Mouse (Mus musculus) heart, embryonic 14.5 days (tissue): ENCODE measurements around the gene Pde4b. TPM values are rescaled to one million over a fixed set of nuclear protein-coding genes. Genes with fewer than 3 reads are reported as not detected.
A peak's percentile ranks its signal among the peaks of the same experiment; 100 is the strongest.

Source experiments
- ATAC-seq: fragments of 200-750 bp; cut with Nextera tagmentation; 2 replicates; pipeline ENCODE4 v1.8.0; 2017; ENCODE audit warnings: low read depth, moderate TSS enrichment; ENCODE audit not compliant: insufficient number of reproducible peaks, insufficient read depth, low FRiP score
- H3K27ac ChIP-seq, 2 experiments: fragments of 200-500 bp in 1 of 2; fragments of 300-500 bp in 1 of 2; sonication (generic) in 1 of 2; replicated peaks in 1 of 2; 2 replicates each; pipeline ENCODE4 v1.5.1; 2012 to 2014; ENCODE audit warnings: low read depth in 2 of 2, low read length in 2 of 2, control low read depth in 1 of 2, mild to moderate bottlenecking in 1 of 2, mixed read lengths in 1 of 2; ENCODE audit not compliant: control insufficient read depth in 1 of 2, insufficient read depth in 1 of 2
- H3K27me3 ChIP-seq: fragments of 300-500 bp; sonication (generic); 2 replicates; pipeline ENCODE4 v1.6.1; 2014; ENCODE audit warnings: mild to moderate bottlenecking, low read length, control low read depth; ENCODE audit not compliant: control insufficient read depth, insufficient read depth
- H3K36me3 ChIP-seq: fragments of 300-500 bp; sonication (generic); 2 replicates; pipeline ENCODE4 v1.6.1; 2014; ENCODE audit warnings: mild to moderate bottlenecking, control low read depth, low read length, mixed read lengths; ENCODE audit not compliant: control insufficient read depth, insufficient read depth
- H3K4me1 ChIP-seq, 2 experiments: fragments of 200-500 bp in 1 of 2; fragments of 300-500 bp in 1 of 2; sonication (generic) in 1 of 2; 2 replicates each; pipeline ENCODE4 v1.6.1; 2012 to 2014; ENCODE audit warnings: low read length in 2 of 2, control low read depth in 1 of 2, mixed read lengths in 1 of 2; ENCODE audit not compliant: control insufficient read depth in 2 of 2, insufficient read depth in 2 of 2
- H3K4me2 ChIP-seq: fragments of 300-500 bp; sonication (generic); 2 replicates; pipeline ENCODE4 v1.6.1; 2014; ENCODE audit warnings: mild to moderate bottlenecking, low read length
- H3K4me3 ChIP-seq, 2 experiments: fragments of 200-500 bp in 1 of 2; fragments of 300-500 bp in 1 of 2; sonication (generic) in 1 of 2; 2 replicates each; pipeline ENCODE4 v1.5.1; 2012 to 2014; ENCODE audit warnings: low read length in 2 of 2, mild to moderate bottlenecking in 2 of 2, control low read depth in 1 of 2, low read depth in 1 of 2, moderate library complexity in 1 of 2; ENCODE audit not compliant: control insufficient read depth in 1 of 2, insufficient read depth in 1 of 2
- H3K9ac ChIP-seq: fragments of 300-500 bp; sonication (generic); 2 replicates; pipeline ENCODE4 v1.6.1; 2014; ENCODE audit warnings: mild to moderate bottlenecking, low read length
- H3K9me3 ChIP-seq: fragments of 300-500 bp; sonication (generic); 2 replicates; pipeline ENCODE4 v1.6.1; 2016; ENCODE audit warnings: low read length, control low read depth; ENCODE audit not compliant: control insufficient read depth
- WGBS: fragments of 180-500 bp; shearing (Covaris S2); extraction: QIAGEN DNeasy Blood & Tissue Kit; methylation state at CpG from one replicate; pipeline ENCODE4 v1.1.7; 2014; 5-methylcytosine and 5-hydroxymethylcytosine counted together
- polyA plus RNA-seq: library from polyadenylated mRNA; unstranded; fragments of >200 nt; fragmentation: Nextera tagmentation; extraction: Ambion mirVana; gene quantifications from 2 replicates; pipeline ENCODE4 v1.2.1, GENCODE M21; 2014

Gene Pde4b
- polyA plus RNA-seq, 1 experiment from 2014 or later = 30.5 TPM

GRCm38 (mm10) chr4:102566421-102566820 is 479.1 kb downstream of the Pde4b start:
- Histone ChIP-seq H3K9me3 (no peaks in the 10 kb centered on the region), H3K27me3 (no peaks in the 10 kb centered on the region), H3K27ac (no peak overlapping the region), H3K9ac (no peak overlapping the region), H3K4me3 (no peak overlapping the region), H3K36me3 (no peaks in the 10 kb centered on the region), H3K4me2 (no peak overlapping the region), H3K4me1 (peaks cover 21 to 37% of the 10 kb centered on the region in 2 experiments)
- no peak for ATAC-seq
- 44% methylated on average over 1 of the region's 1 CpGs for WGBS

- Histone ChIP-seq H3K27me3 (no peaks in the 10 kb centered on the region), H3K36me3 (no peaks in the 10 kb centered on the region), H3K4me3 (no peak overlapping the region), H3K9me3 (no peaks in the 10 kb centered on the region), H3K27ac (peak overlapping the region in 1 of 2 experiments; percentile 76; a peak in 2 of 4 replicates), H3K4me2 (no peak overlapping the region), H3K9ac (no peak overlapping the region), H3K4me1 (peaks cover 21 to 37% of the 10 kb centered on the region in 2 experiments)
- ATAC-seq = no peak
- WGBS = 44% methylated on average over 2 of the region's 2 CpGs
Observed at GRCm38 (mm10) chr4:102567111-102567510, 479.8 kb downstream of the Pde4b start.

GRCm38 (mm10) chr4:102567676-102568254 is 480.4 kb downstream of the Pde4b start:
- H3K9ac ChIP-seq = no peak overlapping the region
- H3K4me1 ChIP-seq = peaks cover 21 to 37% of the 10 kb centered on the region in 2 experiments
- no peak for ATAC-seq
- no peaks in the 10 kb centered on the region for H3K36me3 ChIP-seq
- 4% methylated on average over 4 of the region's 4 CpGs for WGBS
- H3K4me2 ChIP-seq = peak overlapping the region; percentile 82; the same call in 1 of the 2 replicates
- no peaks in the 10 kb centered on the region for H3K27me3 ChIP-seq
- H3K4me3 ChIP-seq = no peak overlapping the region
- H3K27ac ChIP-seq = peak overlapping the region; percentile 76 to 79
- no peaks in the 10 kb centered on the region for H3K9me3 ChIP-seq

DNA sequence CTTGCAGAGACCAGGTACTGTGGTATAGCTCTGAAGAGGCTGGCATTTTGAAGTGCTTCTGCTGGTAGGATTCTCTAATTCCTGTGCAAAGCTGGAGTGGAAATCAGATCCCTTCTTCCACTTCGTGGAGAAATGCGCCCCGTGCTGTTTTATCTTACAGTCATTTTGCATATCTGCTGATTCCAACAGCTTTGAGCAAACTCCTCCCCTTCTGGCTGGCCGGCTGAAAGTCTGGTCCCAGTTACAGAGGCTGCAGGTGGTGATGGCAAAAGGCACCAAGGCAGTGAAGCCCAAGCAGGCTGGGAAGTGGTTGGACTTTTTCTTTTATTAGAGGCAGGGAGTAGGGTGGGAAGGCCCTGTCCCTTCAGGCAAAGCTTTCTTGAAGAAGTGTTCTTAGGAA is 481.2 kb downstream of the Pde4b start:
- ATAC-seq = no peak
- Histone ChIP-seq H3K36me3 (no peaks in the 10 kb centered on the region), H3K4me1 (peaks cover 21 to 37% of the 10 kb centered on the region in 2 experiments), H3K9ac (peak overlapping the region; percentile 49), H3K27me3 (no peaks in the 10 kb centered on the region), H3K4me2 (peak overlapping the region; percentile 82), H3K4me3 (peak overlapping the region in 1 of 2 experiments; percentile 3; a peak in 1 of 4 replicates), H3K9me3 (no peaks in the 10 kb centered on the region), H3K27ac (peak overlapping the region; percentile 76 to 77)
- WGBS = 2% methylated on average over 4 of the region's 4 CpGs

DNA sequence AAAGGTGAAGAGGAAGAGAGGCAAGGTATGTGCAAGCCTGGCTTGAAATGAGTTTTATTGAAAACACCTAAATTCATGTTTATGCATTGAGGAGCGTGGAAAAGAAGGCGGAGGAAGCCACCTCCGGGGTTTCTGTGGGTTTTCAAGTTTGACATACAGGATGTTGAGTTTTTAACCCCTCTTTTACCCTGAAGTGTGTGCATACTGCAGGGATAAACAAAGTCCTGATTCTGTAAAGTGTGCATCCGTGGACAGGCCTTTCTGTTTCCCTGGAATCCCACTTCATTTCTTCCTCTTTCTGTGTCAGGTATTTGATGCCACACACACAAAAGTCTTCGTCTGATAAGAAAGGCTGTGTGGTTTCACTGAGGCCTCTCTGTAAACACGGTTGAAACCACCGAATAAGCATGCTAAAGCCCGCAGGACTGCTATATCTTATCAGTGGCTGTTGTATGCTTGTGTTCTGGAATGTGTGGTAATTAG is 481.8 kb downstream of the Pde4b start:
- Histone ChIP-seq H3K36me3 (no peaks in the 10 kb centered on the region), H3K27ac (peak overlapping the region; percentile 76 to 77), H3K9me3 (no peaks in the 10 kb centered on the region), H3K4me1 (peaks cover 24 to 43% of the 10 kb centered on the region in 2 experiments), H3K4me3 (peak overlapping the region in 1 of 2 experiments; percentile 3; a peak in 2 of 4 replicates), H3K4me2 (peak overlapping the region; percentile 82), H3K27me3 (no peaks in the 10 kb centered on the region), H3K9ac (peak overlapping the region; percentile 49)
- ATAC-seq = no peak
- WGBS = 3% methylated on average over 8 of the region's 8 CpGs

DNA sequence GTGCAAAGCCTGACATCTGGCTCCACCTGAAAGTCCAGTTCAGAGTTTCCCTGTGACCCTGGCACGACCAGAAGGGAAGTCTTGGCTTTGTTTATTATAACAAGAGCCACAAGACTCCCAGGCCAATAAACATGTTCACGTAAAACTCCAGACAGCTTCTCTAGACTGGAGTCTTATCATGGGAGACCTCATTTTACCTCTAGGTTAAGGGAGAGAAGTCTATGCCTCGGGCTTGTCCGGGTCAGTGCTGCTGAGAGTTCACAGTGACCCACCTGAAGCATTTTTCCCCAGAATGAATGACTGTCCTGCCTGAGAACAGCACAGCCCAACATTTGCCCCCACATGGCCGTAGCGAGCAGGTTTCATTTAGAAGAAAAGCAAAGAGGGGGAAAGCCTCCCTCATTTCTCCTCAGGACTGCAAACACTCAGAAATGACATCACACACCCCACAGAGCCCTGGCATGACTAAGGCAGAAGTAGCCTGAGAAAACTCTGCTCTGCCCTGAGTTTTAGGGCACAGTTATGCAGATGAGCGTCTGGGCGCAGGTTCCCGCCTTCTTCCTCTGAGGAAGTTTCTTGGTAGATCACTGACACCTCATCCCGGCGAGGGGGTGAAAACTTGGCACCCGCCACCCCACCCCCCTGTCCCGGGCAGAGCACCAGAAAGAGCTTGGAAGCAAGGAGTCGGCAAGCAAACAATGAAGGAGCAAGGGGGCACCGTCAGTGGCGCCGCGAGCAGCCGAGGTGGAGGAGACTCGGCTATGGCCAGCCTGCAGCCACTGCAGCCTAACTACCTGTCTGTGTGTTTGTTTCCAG is 482.8 kb downstream of the Pde4b start:
- Histone ChIP-seq H3K27ac (peak overlapping the region; percentile 85 to 88), H3K9ac (peak overlapping the region; percentile 81), H3K27me3 (no peaks in the 10 kb centered on the region), H3K4me1 (peaks cover 28 to 48% of the 10 kb centered on the region in 2 experiments), H3K4me2 (peak overlapping the region; percentile 82), H3K4me3 (peak overlapping the region; percentile 53 to 55), H3K36me3 (no peaks in the 10 kb centered on the region), H3K9me3 (no peaks in the 10 kb centered on the region)
- under 1% methylated on average over 20 of the region's 20 CpGs for WGBS
- peak; percentile 63 for ATAC-seq

GRCm38 (mm10) chr4:102570766-102571411 is 483.5 kb downstream of the Pde4b start:
- no peak; the same call in 1 of the 2 replicates for ATAC-seq
- 14% methylated on average over 20 of the region's 20 CpGs for WGBS
- peak overlapping the region; percentile 85 to 88 for H3K27ac ChIP-seq
- H3K27me3 ChIP-seq = no peaks in the 10 kb centered on the region
- peak overlapping the region; percentile 53 to 55 for H3K4me3 ChIP-seq
- H3K9ac ChIP-seq = peak overlapping the region; percentile 81
- H3K36me3 ChIP-seq = no peaks in the 10 kb centered on the region
- peaks cover 26 to 48% of the 10 kb centered on the region in 2 experiments for H3K4me1 ChIP-seq
- no peaks in the 10 kb centered on the region for H3K9me3 ChIP-seq
- peak overlapping the region; percentile 82 for H3K4me2 ChIP-seq
